Mouse (Mus musculus) layer of hippocampus, adult 2 months (tissue): ENCODE measurements at regions not wholly inside any gene's neighbourhood (a gene's known extent, or its start where the extent isn't known, plus 50 kb on each side); places are given as distances from the start of the nearest gene placed in this dataset.
A peak's percentile ranks its signal among the peaks of the same experiment; 100 is the strongest.

Experiments
- DNase-seq, 2 experiments: peaks; one replicate each; pipeline ENCODE4 v3.0.0; 2022; ENCODE audit warnings: low spot score in 2 of 2
- H3K27ac ChIP-seq: fragments of 200-600 bp; 2 replicates; pipeline ENCODE4 v1.8.1; 2022
- H3K4me3 ChIP-seq: fragments of 200-600 bp; 2 replicates; pipeline ENCODE4 v1.8.1; 2022; ENCODE audit warnings: mild to moderate bottlenecking
- CTCF ChIP-seq: fragments of 200-600 bp; conservative IDR thresholded peaks from 2 replicates; pipeline ENCODE4 v1.8.1; 2022; ENCODE audit warnings: antibody characterized with exemption, mild to moderate bottlenecking, moderate library complexity

DNA sequence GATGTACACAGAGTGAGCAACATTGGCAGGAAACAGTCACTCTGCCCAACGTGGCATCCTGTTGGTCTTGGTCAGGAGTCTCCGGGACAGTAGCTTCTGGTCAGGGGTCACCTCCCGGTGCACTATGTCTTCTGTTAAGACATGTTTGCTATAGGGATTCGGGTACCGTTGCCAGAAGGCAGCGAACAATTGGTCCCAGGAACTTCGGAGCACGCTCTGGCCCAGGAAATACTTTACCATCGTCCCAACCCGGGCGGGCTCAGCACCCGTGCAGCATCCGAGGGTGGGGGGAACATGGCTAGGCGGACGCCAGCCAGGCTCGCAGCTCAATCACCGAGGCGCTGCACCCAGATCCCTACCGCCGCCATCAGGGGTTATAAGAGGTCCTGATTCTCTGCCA lies 80.6 kb upstream of the Adam23 start:
- H3K4me3 ChIP-seq, result no peak overlapping the region
- H3K27ac ChIP-seq, result no peak overlapping the region
- TF ChIP-seq CTCF, result no peak
- no peak for DNase-seq

DNA sequence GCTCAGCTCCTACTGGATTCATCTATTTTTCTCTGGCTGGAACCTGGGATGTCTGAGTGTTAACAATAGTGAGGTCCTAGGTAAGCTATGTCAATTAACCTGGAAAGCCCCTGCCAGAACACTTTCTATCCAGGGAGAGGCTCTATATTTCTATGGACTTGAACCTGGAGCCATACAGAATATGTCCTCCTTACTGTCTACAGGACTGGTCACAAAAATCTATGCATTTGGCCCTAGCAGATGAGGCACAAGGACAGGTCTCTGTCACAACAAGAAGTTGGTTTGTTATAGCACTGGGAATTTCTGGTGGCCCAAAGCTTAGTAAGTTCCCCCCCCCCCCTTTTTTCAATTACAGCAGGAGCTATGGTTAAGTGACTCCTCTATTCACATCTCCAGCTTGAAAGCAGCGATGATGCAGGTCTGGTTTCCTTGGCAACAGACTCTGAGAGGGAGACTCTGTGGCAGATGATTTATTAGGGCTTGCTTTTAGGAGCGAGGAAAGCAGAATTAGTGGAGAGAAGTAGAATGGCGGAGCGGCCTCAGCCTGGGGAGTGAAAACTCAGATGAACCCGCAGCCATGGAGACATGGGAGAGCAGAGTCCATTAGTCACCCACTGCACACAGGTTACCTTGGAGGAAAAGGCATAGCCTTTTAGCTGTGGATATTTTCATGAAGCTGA lies 77.9 kb upstream of the Adam23 start:
- DNase-seq, result peak; percentile 41 to 85
- Histone ChIP-seq H3K4me3 (no peak overlapping the region; the same call in 1 of the 2 replicates), H3K27ac (peak overlapping the region; percentile 57; the same call in 1 of the 2 replicates)
- no peak for TF ChIP-seq CTCF

DNA sequence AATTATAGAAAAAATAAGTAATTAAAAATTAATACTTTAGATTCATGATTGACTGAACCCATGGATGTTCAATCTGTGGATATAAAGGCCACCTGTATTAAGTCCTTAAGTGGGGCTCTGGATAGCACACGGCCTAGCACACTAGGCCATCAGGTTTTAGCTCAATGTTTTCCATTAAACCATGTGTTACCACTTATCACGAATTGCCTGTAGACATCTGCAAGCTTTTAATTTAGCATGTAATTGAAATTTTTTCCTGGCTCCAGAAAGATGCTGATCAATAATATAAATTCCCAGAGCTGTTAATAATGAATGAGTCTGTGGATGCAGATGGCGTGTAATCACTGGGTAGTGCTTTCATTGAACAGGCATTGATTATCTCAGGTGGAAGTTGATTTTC lies 76.8 kb upstream of the Adam23 start:
- Histone ChIP-seq H3K27ac (no peak overlapping the region), H3K4me3 (no peak overlapping the region)
- no peak for TF ChIP-seq CTCF
- DNase-seq, result no peak

DNA sequence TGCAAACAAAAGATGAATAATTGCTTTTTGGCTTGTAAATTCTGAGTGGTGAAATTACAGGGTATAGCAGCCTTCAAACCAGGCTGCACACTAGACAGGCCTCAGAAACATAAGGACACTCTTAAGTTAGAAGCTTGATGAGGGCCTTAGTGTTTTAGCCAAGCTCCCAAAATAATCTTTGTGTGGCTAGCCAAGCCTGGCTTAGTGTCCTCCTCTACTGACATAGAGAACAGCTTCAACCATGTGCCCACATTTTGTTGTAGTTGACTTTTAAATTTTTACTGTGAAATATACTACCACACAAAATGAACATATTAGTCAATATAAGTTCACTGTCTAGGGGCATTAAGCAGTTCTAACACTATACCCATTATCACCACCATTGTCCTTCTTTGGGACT lies 76.1 kb upstream of the Adam23 start:
- no peak for TF ChIP-seq CTCF
- no peak overlapping the region for H3K4me3 ChIP-seq
- no peak overlapping the region for H3K27ac ChIP-seq
- no peak for DNase-seq

DNA sequence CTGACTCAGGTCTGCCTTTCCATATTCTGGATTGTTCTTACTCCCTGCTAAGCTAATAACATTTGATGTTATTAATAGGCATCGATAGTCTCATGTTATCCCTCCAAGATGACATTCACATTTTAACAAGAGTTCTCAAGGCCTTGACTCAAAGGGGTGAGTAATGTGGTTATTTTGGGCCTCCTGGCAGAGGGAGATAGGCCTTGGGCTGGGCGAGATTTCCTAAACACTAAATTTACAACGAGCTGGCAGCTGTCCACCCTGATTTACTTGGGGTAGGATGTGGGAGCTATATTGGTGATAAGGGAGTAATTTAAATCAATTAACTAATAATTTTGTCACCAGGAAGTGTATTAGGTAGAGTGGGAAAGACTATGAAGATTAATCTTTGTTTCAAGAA lies 62.6 kb upstream of the Adam23 start:
- no peak overlapping the region for H3K4me3 ChIP-seq
- TF ChIP-seq CTCF, result no peak
- no peak overlapping the region for H3K27ac ChIP-seq
- no peak for DNase-seq

DNA sequence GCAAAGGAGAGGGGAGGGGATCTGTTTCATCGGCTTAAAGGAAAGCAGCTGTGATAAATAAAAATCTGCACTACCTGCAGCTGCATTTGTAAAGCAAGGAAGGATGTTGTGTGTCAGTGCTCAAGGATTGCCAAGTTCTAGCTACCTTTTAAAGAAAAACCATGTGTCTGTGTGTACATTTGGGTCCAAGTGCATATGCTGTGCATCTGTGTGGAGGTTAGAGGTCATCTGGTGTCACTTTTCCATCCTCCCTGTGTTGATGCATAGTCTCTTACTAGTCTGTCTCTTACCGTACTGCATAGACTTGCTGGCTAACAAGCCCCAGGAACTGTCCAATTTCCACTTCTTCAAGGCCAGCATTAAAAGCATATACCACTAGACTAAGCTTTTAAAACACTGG lies 60.6 kb upstream of the Adam23 start:
- no peak for TF ChIP-seq CTCF
- DNase-seq, result no peak
- Histone ChIP-seq H3K27ac (no peak overlapping the region), H3K4me3 (no peak overlapping the region)

DNA sequence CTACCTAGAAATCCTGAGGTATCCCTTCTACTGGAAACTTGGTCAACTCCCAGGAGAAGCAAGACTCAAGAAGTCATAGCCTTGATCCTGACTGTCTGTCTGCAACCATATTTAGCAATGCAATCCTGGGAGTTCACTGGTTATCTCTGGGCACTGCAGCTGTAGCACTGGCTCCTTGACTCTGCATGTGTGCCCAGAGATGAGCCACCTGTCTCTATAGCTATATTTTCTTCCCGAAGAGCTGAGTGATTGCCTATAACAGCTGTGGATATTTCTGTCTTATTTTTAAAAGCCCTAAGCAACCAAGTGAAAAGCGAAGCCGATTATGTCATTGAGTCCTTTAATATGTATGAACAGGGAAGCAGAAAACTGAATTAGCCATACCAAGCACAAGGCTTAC lies 50.3 kb upstream of the Adam23 start:
- TF ChIP-seq CTCF, result no peak
- Histone ChIP-seq H3K27ac (no peak overlapping the region), H3K4me3 (no peak overlapping the region)
- DNase-seq, result no peak
